Mouse (Mus musculus) ES-E14 (cell line): Measurements from ENCODE around the gene Ncor1. TPM values are rescaled to one million over a fixed set of nuclear protein-coding genes. Genes with fewer than 3 reads are reported as not detected.

ENCODE experiments used
- DNase-seq: peaks from one replicate; pipeline ENCODE4 v3.0.0-alpha.2; 2013; ENCODE audit warnings: low read depth, low spot score
- H3K27ac ChIP-seq: 2 replicates; pipeline ENCODE4 v1.5.1; 2012; ENCODE audit warnings: low read depth, mild to moderate bottlenecking, low read length, moderate library complexity, mixed read lengths; ENCODE audit not compliant: poor library complexity, insufficient read depth, severe bottlenecking
- H3K36me3 ChIP-seq: 2 replicates; pipeline ENCODE4 v1.6.1; 2012; ENCODE audit warnings: mild to moderate bottlenecking, low read length, moderate library complexity, mixed read lengths; ENCODE audit not compliant: control insufficient read depth, poor library complexity, insufficient read depth, severe bottlenecking
- H3K4me1 ChIP-seq, 2 experiments: fragments of 150-350 bp in 1 of 2; sonication (generic) in 1 of 2; 2 replicates each; pipeline ENCODE4 v1.6.1; 2012; ENCODE audit warnings: low read length in 2 of 2, mild to moderate bottlenecking in 1 of 2, mixed read lengths in 1 of 2; ENCODE audit not compliant: control insufficient read depth in 2 of 2, insufficient read depth in 2 of 2, poor library complexity in 1 of 2
- H3K4me3 ChIP-seq, 2 experiments: fragments of 150-350 bp in 1 of 2; sonication (generic) in 1 of 2; 2 replicates each; pipeline ENCODE4 v1.5.1; 2012; ENCODE audit warnings: low read length in 2 of 2, low read depth in 1 of 2, mild to moderate bottlenecking in 1 of 2, mixed read lengths in 1 of 2; ENCODE audit not compliant: insufficient read depth in 1 of 2, poor library complexity in 1 of 2, severe bottlenecking in 1 of 2
- H3K9ac ChIP-seq: 2 replicates; pipeline ENCODE4 v1.6.1; 2012; ENCODE audit warnings: low read depth, mild to moderate bottlenecking, low read length, mixed read lengths; ENCODE audit not compliant: poor library complexity, insufficient read depth, severe bottlenecking
- H3K9me3 ChIP-seq: fragments of 150-350 bp; sonication (generic); 2 replicates; pipeline ENCODE4 v1.6.1; 2012; ENCODE audit warnings: low read depth, mild to moderate bottlenecking, low read length; ENCODE audit not compliant: control insufficient read depth, insufficient read depth
- CHD2 ChIP-seq: IDR thresholded peaks from 2 replicates; pipeline ENCODE4 v1.6.1; 2014; ENCODE audit warnings: mild to moderate bottlenecking, low read depth, low read length, inconsistent platforms
- HCFC1 ChIP-seq: IDR thresholded peaks from 2 replicates; pipeline ENCODE4 v1.6.1; 2012; ENCODE audit warnings: low read length, inconsistent platforms, borderline replicate concordance; ENCODE audit not compliant: insufficient read depth
- MAFK ChIP-seq: IDR thresholded peaks from 2 replicates; pipeline ENCODE4 v1.6.1; 2014; ENCODE audit warnings: mild to moderate bottlenecking, low read depth, low read length, inconsistent platforms; ENCODE audit not compliant: insufficient read depth
- ZC3H11A ChIP-seq: IDR thresholded peaks from 2 replicates; pipeline ENCODE4 v1.6.1; 2012; ENCODE audit warnings: low read depth, mild to moderate bottlenecking, inconsistent platforms, low read length, borderline replicate concordance
- ZNF384 ChIP-seq: IDR thresholded peaks from 2 replicates; pipeline ENCODE4 v1.6.1; 2012; ENCODE audit warnings: low read depth, low read length, inconsistent platforms
- in situ Hi-C, 2 experiments: fragments of 600-800 bp; cut with MboI; formaldehyde crosslinking; loops; one replicate each; pipeline ENCODE4 v1.15.1; 2025; ENCODE audit warnings: low sequenced_read_pairs in 2 of 2, inconsistent platforms in 1 of 2; ENCODE audit not compliant: unreplicated experiment in 2 of 2
- total RNA-seq: library from RNA; depleted of rRNA; stranded (reverse); fragments of 300-350 nt; gene quantifications from 2 replicates; pipeline ENCODE4 v1.2.3, GENCODE M21; 2012

The Ncor1 gene
- total RNA-seq, 1 experiment = 186 TPM

- Histone ChIP-seq H3K4me3 (peak overlapping the region; percentile 78 to 91), H3K4me1 (peaks cover 0 to 4% of the 10 kb centered on the region in 2 experiments; a peak in 2 of 4 replicates), H3K9me3 (no peaks in the 10 kb centered on the region), H3K36me3 (0 out of 2 replicates have a peak, but pooled peaks cover 4% of the 10 kb centered on the region), H3K9ac (peak overlapping the region; percentile 92), H3K27ac (peak overlapping the region; percentile 94)
- TF ChIP-seq HCFC1 = peak; percentile 50; the same call in 1 of the 2 replicates
- no peak for TF ChIP-seq ZNF384
- in situ Hi-C loops = no loop called here
- peak; percentile 83 for DNase-seq
Measured at GRCm38 (mm10) chr11:62457241-62457890, 975 bp downstream of the Ncor1 start.

GRCm38 (mm10) chr11:62456483-62457172 is 1.7 kb downstream of the Ncor1 start:
- Histone ChIP-seq H3K9ac (peak overlapping the region; percentile 92), H3K4me1 (peaks cover 0 to 4% of the 10 kb centered on the region in 2 experiments; a peak in 2 of 4 replicates), H3K4me3 (peak overlapping the region; percentile 78 to 91), H3K27ac (peak overlapping the region; percentile 85), H3K36me3 (0 out of 2 replicates have a peak, but pooled peaks cover 3% of the 10 kb centered on the region), H3K9me3 (no peaks in the 10 kb centered on the region)
- TF ChIP-seq ZC3H11A (no peak), MAFK (no peak), CHD2 (no peak), HCFC1 (no peak), ZNF384 (peak; percentile 82)
- in situ Hi-C loops = no loop called here
- peak; percentile 28 for DNase-seq

- no peak for DNase-seq
- in situ Hi-C loops = no loop called here
- Histone ChIP-seq H3K9ac (peak overlapping the region; percentile 92; the same call in 1 of the 2 replicates), H3K4me1 (peaks cover 0 to 4% of the 10 kb centered on the region in 2 experiments; a peak in 3 of 4 replicates), H3K4me3 (peak overlapping the region; percentile 78 to 91), H3K36me3 (0 out of 2 replicates have a peak, but pooled peaks cover 2% of the 10 kb centered on the region), H3K27ac (peak overlapping the region; percentile 85; the same call in 1 of the 2 replicates), H3K9me3 (no peaks in the 10 kb centered on the region)
- TF ChIP-seq ZC3H11A = no peak
- no peak for TF ChIP-seq HCFC1
- TF ChIP-seq CHD2 = no peak
- no peak for TF ChIP-seq MAFK
- no peak for TF ChIP-seq ZNF384
Measured at GRCm38 (mm10) chr11:62456021-62456482, 2.3 kb downstream of the Ncor1 start.

GRCm38 (mm10) chr11:62455193-62455592 is 3.1 kb downstream of the Ncor1 start:
- Histone ChIP-seq H3K27ac (no peak overlapping the region), H3K4me1 (peaks cover 1 to 5% of the 10 kb centered on the region in 2 experiments; a peak in 3 of 4 replicates), H3K9ac (no peak overlapping the region), H3K36me3 (0 out of 2 replicates have a peak, but pooled peaks cover 2% of the 10 kb centered on the region), H3K9me3 (no peaks in the 10 kb centered on the region), H3K4me3 (no peak overlapping the region)
- no peak for TF ChIP-seq ZNF384
- DNase-seq = no peak
- in situ Hi-C loops = no loop called here
